Mouse (Mus musculus) inflammation-experienced regulatory T-cells, adult 16 weeks (primary cell): ENCODE results near the gene 5830411N06Rik. TPM values are rescaled to one million over a fixed set of nuclear protein-coding genes. Genes with fewer than 3 reads are reported as not detected.

Source experiments
- polyA plus RNA-seq: library from polyadenylated mRNA; unstranded; fragments of 100-300 nt; shearing (Covaris generic); gene quantifications from one replicate; pipeline ENCODE4 v1.2.1, GENCODE M21; 2017

The 5830411N06Rik gene
- polyA plus RNA-seq = 0.49 TPM

GRCm38 (mm10) chr7:140247216-140247615, at the start of gene 5830411N06Rik:
Gene 5830411N06Rik (plus strand): TSS chr7:140247284.

GRCm38 (mm10) chr7:140205864-140206263, 41.2 kb upstream of the 5830411N06Rik start, which contains the start of gene Olfr524:
Gene Olfr524 (minus strand): TSS chr7:140205964.

GRCm38 (mm10) chr7:140217967-140218366, 29.1 kb upstream of the 5830411N06Rik start, which contains the start of gene Cd163l1:
Gene Cd163l1 (plus strand): TSS chr7:140218267.

GRCm38 (mm10) chr7:140320558-140320957, 73.5 kb downstream of the 5830411N06Rik start, which contains the start of gene Olfr525:
Gene Olfr525 (plus strand): TSS chr7:140320858.

GRCm38 (mm10) chr7:140333717-140334116, 86.6 kb downstream of the 5830411N06Rik start, which contains the start of gene Olfr527:
Gene Olfr527 (plus strand): TSS chr7:140334017.

Other genes starting within 250 kb of the 5830411N06Rik start
- gene Zfp511, start 210.9 kb upstream of the 5830411N06Rik start, polyA plus RNA-seq = 58.5 TPM
- gene Tubgcp2, start 210.6 kb upstream of the 5830411N06Rik start, polyA plus RNA-seq = 46.5 TPM
- gene Msx3, start 198.2 kb upstream of the 5830411N06Rik start, polyA plus RNA-seq = not detected
- gene Caly, start 164.7 kb upstream of the 5830411N06Rik start, polyA plus RNA-seq = not detected
- gene Prap1, start 153.9 kb upstream of the 5830411N06Rik start, polyA plus RNA-seq = not detected
- 13.4 TPM for gene Fuom, start 144.8 kb upstream of the 5830411N06Rik start, polyA plus RNA-seq
- gene Paox, start 131.5 kb upstream of the 5830411N06Rik start, polyA plus RNA-seq = 3.0 TPM
- 64.7 TPM for gene Echs1, start 130.8 kb upstream of the 5830411N06Rik start, polyA plus RNA-seq
- gene Mtg1, start 109.7 kb upstream of the 5830411N06Rik start, polyA plus RNA-seq = 33.7 TPM
- gene Sprn, start 92.4 kb upstream of the 5830411N06Rik start, polyA plus RNA-seq = not detected
- gene Olfr522, start 82.5 kb upstream of the 5830411N06Rik start, polyA plus RNA-seq = not detected
- not detected for gene Olfr523, start 74.1 kb upstream of the 5830411N06Rik start, polyA plus RNA-seq
- not detected for gene Olfr524, start 41.3 kb upstream of the 5830411N06Rik start, polyA plus RNA-seq
- 0.12 TPM for gene Cd163l1, start 29.0 kb upstream of the 5830411N06Rik start, polyA plus RNA-seq
- gene Olfr525, start 73.6 kb downstream of the 5830411N06Rik start, polyA plus RNA-seq = 0.06 TPM
- gene Olfr527, start 86.7 kb downstream of the 5830411N06Rik start, polyA plus RNA-seq = not detected
- 0.20 TPM for gene Olfr60, start 114.4 kb downstream of the 5830411N06Rik start, polyA plus RNA-seq
- 0.20 TPM for gene Olfr530, start 129.0 kb downstream of the 5830411N06Rik start, polyA plus RNA-seq
- not detected for gene Olfr531, start 155.6 kb downstream of the 5830411N06Rik start, polyA plus RNA-seq
- gene Olfr532, start 174.4 kb downstream of the 5830411N06Rik start, polyA plus RNA-seq = not detected
- gene Olfr533, start 216.1 kb downstream of the 5830411N06Rik start, polyA plus RNA-seq = not detected
- not detected for gene Olfr535, start 236.9 kb downstream of the 5830411N06Rik start, polyA plus RNA-seq